Mouse (Mus musculus) midbrain, postnatal 0 days (tissue): ENCODE data around the gene Prpf8. TPM values are rescaled to one million over a fixed set of nuclear protein-coding genes. Genes with fewer than 3 reads are reported as not detected.

Experiments
- ATAC-seq: fragments of 200-750 bp; cut with Nextera tagmentation; 2 replicates; pipeline ENCODE4 v1.8.0; 2017; ENCODE audit warnings: moderate number of reproducible peaks, mild to moderate bottlenecking, moderate TSS enrichment, moderate library complexity; ENCODE audit not compliant: low FRiP score
- DNase-seq: peaks from one replicate; pipeline ENCODE4 v3.0.0-alpha.2; 2015; ENCODE audit warnings: low spot score
- H3K27ac ChIP-seq: fragments of 300-500 bp; sonication (generic); 2 replicates; pipeline ENCODE4 v1.5.1; 2014; ENCODE audit warnings: low read depth, mild to moderate bottlenecking, low read length, mixed read lengths
- H3K27me3 ChIP-seq: fragments of 300-500 bp; sonication (generic); 2 replicates; pipeline ENCODE4 v1.6.1; 2014; ENCODE audit warnings: low read length, control low read depth, mixed read lengths; ENCODE audit not compliant: insufficient read depth
- H3K36me3 ChIP-seq: fragments of 300-500 bp; sonication (generic); 2 replicates; pipeline ENCODE4 v1.6.1; 2014; ENCODE audit warnings: low read length, control low read depth, mixed read lengths; ENCODE audit not compliant: insufficient read depth
- H3K4me1 ChIP-seq: fragments of 300-500 bp; sonication (generic); 2 replicates; pipeline ENCODE4 v1.6.1; 2014; ENCODE audit warnings: mild to moderate bottlenecking, control low read depth, antibody characterized with exemption, low read length, mixed read lengths; ENCODE audit not compliant: insufficient read depth
- H3K4me2 ChIP-seq: fragments of 300-500 bp; sonication (generic); 2 replicates; pipeline ENCODE4 v1.6.1; 2014; ENCODE audit warnings: low read depth, mild to moderate bottlenecking, low read length, mixed read lengths; ENCODE audit not compliant: poor library complexity, severe bottlenecking
- H3K4me3 ChIP-seq: fragments of 300-500 bp; sonication (generic); 2 replicates; pipeline ENCODE4 v1.5.1; 2014; ENCODE audit warnings: low read depth, mild to moderate bottlenecking, low read length, moderate library complexity
- H3K9ac ChIP-seq: fragments of 300-500 bp; sonication (generic); replicated peaks from 2 replicates; pipeline ENCODE4 v1.6.1; 2014; ENCODE audit warnings: mild to moderate bottlenecking, low read length, moderate library complexity, mixed read lengths; ENCODE audit not compliant: poor library complexity, severe bottlenecking
- H3K9me3 ChIP-seq: fragments of 300-500 bp; sonication (generic); 2 replicates; pipeline ENCODE4 v1.6.1; 2016; ENCODE audit warnings: low read length, control low read depth
- CTCF ChIP-seq: IDR thresholded peaks from 2 replicates; pipeline ENCODE4 v1.5.1; 2016; ENCODE audit warnings: antibody characterized with exemption, mild to moderate bottlenecking
- WGBS: fragments of 180-500 bp; shearing (Covaris S2); extraction: QIAGEN DNeasy Blood & Tissue Kit; methylation state at CpG from one replicate; pipeline ENCODE4 v1.1.7; 2014; 5-methylcytosine and 5-hydroxymethylcytosine counted together
- polyA plus RNA-seq: library from polyadenylated mRNA; unstranded; fragments of >200 nt; fragmentation: Nextera tagmentation; extraction: Ambion mirVana; gene quantifications from 2 replicates; pipeline ENCODE4 v1.2.1, GENCODE M21; 2015
- total RNA-seq: library from RNA; depleted of rRNA; stranded (reverse); fragments of >200 nt; gene quantifications from 2 replicates; pipeline ENCODE4 v1.2.3, GENCODE M21; 2014

Prpf8 gene
- total and polyA plus RNA-seq, 2 experiments from 2014 or later, result 27.6 to 121 TPM

GRCm38 (mm10) chr11:75460844-75461742 is 25.5 kb upstream of the Prpf8 start, which contains the start of gene Tlcd2:
Gene Tlcd2 (plus strand): TSS chr11:75461715.
- TF ChIP-seq CTCF, result peak; percentile 47
- DNase-seq, result peak; percentile 100
- Histone ChIP-seq H3K4me2 (peak within 1 kb of the TSS; percentile 98), H3K27ac (peak within 1 kb of the TSS; percentile 73), H3K4me3 (peak within 1 kb of the TSS; percentile 86), H3K36me3 (peaks cover 16% of the 10 kb centered on the region), H3K4me1 (peaks cover 12% of the 10 kb centered on the region; the same call in 1 of the 2 replicates), H3K9me3 (no peaks in the 10 kb centered on the region), H3K9ac (peak within 1 kb of the TSS; percentile 78), H3K27me3 (no peaks in the 10 kb centered on the region)
- peak; percentile 95 for ATAC-seq
- under 1% methylated on average over 46 of the region's 46 CpGs for WGBS

- DNase-seq, result no peak
- H3K4me1 ChIP-seq, result peaks cover 12% of the 10 kb centered on the region; the same call in 1 of the 2 replicates
- WGBS, result under 1% methylated on average over 23 of the region's 30 CpGs
- no peaks in the 10 kb centered on the region for H3K9me3 ChIP-seq
- H3K27ac ChIP-seq, result peak overlapping the region; percentile 72; the same call in 1 of the 2 replicates
- peaks cover 16% of the 10 kb centered on the region for H3K36me3 ChIP-seq
- peak overlapping the region; percentile 78 for H3K9ac ChIP-seq
- H3K27me3 ChIP-seq, result no peaks in the 10 kb centered on the region
- peak overlapping the region; percentile 98 for H3K4me2 ChIP-seq
- peak; percentile 22; the same call in 1 of the 2 replicates for ATAC-seq
- H3K4me3 ChIP-seq, result peak overlapping the region; percentile 86
- no peak for TF ChIP-seq CTCF
Observed at GRCm38 (mm10) chr11:75461743-75462252, 24.8 kb upstream of the Prpf8 start.

GRCm38 (mm10) chr11:75462253-75462783 is 24.3 kb upstream of the Prpf8 start:
- Histone ChIP-seq H3K4me1 (peaks cover 12% of the 10 kb centered on the region; the same call in 1 of the 2 replicates), H3K4me2 (peak overlapping the region; percentile 98), H3K36me3 (peaks cover 16% of the 10 kb centered on the region), H3K9ac (peak overlapping the region; percentile 78), H3K27me3 (no peaks in the 10 kb centered on the region), H3K27ac (no peak overlapping the region), H3K9me3 (no peaks in the 10 kb centered on the region), H3K4me3 (peak overlapping the region; percentile 86)
- ATAC-seq (no peak), DNase-seq (peak; percentile 14)
- WGBS, result 5% methylated on average over 14 of the region's 16 CpGs
- no peak for TF ChIP-seq CTCF

GRCm38 (mm10) chr11:75462865-75463336 is 23.7 kb upstream of the Prpf8 start:
- Histone ChIP-seq H3K27me3 (no peaks in the 10 kb centered on the region), H3K36me3 (peaks cover 16% of the 10 kb centered on the region), H3K4me3 (peak overlapping the region; percentile 86), H3K4me1 (peaks cover 12% of the 10 kb centered on the region; the same call in 1 of the 2 replicates), H3K9me3 (no peaks in the 10 kb centered on the region), H3K4me2 (peak overlapping the region; percentile 98), H3K27ac (no peak overlapping the region), H3K9ac (no peak overlapping the region; the same call in 1 of the 2 replicates)
- no peak for ATAC-seq
- no peak for TF ChIP-seq CTCF
- WGBS, result 6% methylated on average over 9 of the region's 9 CpGs
- peak; percentile 51 for DNase-seq

- ATAC-seq, result no peak
- Histone ChIP-seq H3K27me3 (no peaks in the 10 kb centered on the region), H3K27ac (no peak overlapping the region), H3K36me3 (peaks cover 16% of the 10 kb centered on the region), H3K4me2 (no peak overlapping the region), H3K4me1 (peaks cover 12% of the 10 kb centered on the region; the same call in 1 of the 2 replicates), H3K4me3 (no peak overlapping the region), H3K9ac (no peak overlapping the region), H3K9me3 (no peaks in the 10 kb centered on the region)
- TF ChIP-seq CTCF, result no peak
- WGBS, result 75% methylated on average over 4 of the region's 4 CpGs
- DNase-seq, result no peak
Observed at GRCm38 (mm10) chr11:75463624-75464023, 23.0 kb upstream of the Prpf8 start.
